Mouse (Mus musculus): Measurements from ENCODE around the gene Coq6.

DNA sequence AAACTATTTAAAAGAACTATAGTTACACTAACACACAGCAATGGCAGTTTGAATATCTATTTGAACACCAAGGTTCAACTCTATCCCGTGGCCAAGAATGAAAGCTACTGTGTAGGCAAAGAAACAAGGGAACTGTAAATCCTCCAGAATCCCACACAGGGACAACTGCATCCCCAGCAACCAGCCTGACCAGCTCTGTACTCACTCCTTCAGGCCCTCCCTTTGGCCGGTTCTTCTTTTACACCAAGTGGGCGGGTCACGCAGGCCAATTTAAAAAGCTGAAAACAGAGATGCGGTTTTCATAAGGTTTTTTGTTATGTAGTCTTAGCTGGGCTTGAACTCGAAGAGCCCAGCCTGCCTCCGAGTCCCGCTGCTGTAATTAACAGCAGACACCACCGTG, 37.7 kb downstream of the Coq6 start:
- no peak for TF ChIP-seq POLR2A (IDR thresholded peaks at IDR 0.05; ENCODE audit: insufficient read depth, low read depth, low read length)
- TF ChIP-seq CTCF (IDR thresholded peaks at IDR 0.05; ENCODE audit: insufficient read depth, low read depth, low read length) = no peak

Data from olfactory bulb, adult 2 months (tissue).